Mouse (Mus musculus) lung, postnatal 0 days (tissue): ENCODE measurements around the gene Esr2. TPM values are rescaled to one million over a fixed set of nuclear protein-coding genes. Genes with fewer than 3 reads are reported as not detected.

ENCODE experiments used
- ATAC-seq: fragments of 200-750 bp; cut with Nextera tagmentation; 2 replicates; pipeline ENCODE4 v1.8.0; 2017; ENCODE audit warnings: moderate library complexity
- DNase-seq: peaks from one replicate; pipeline ENCODE4 v3.0.0-alpha.2; 2016; ENCODE audit warnings: low spot score
- H3K27ac ChIP-seq: fragments of 300-500 bp; sonication (generic); 2 replicates; pipeline ENCODE4 v1.5.1; 2014; ENCODE audit warnings: antibody characterized with exemption, mild to moderate bottlenecking, low read length, mixed read lengths
- H3K27me3 ChIP-seq: fragments of 300-500 bp; sonication (generic); replicated peaks from 2 replicates; pipeline ENCODE4 v1.6.1; 2014; ENCODE audit warnings: low read length, mixed read lengths; ENCODE audit not compliant: insufficient read depth
- H3K36me3 ChIP-seq: fragments of 300-500 bp; sonication (generic); 2 replicates; pipeline ENCODE4 v1.6.1; 2014; ENCODE audit warnings: low read length, mixed read lengths; ENCODE audit not compliant: insufficient read depth
- H3K4me1 ChIP-seq: fragments of 300-500 bp; sonication (generic); 2 replicates; pipeline ENCODE4 v1.6.1; 2014; ENCODE audit warnings: antibody characterized with exemption, low read depth, low read length, mixed read lengths; ENCODE audit not compliant: insufficient read depth
- H3K4me2 ChIP-seq: fragments of 300-500 bp; sonication (generic); replicated peaks from 2 replicates; pipeline ENCODE4 v1.6.1; 2014; ENCODE audit warnings: low read depth, mild to moderate bottlenecking, low read length, moderate library complexity, mixed read lengths
- H3K4me3 ChIP-seq: fragments of 300-500 bp; sonication (generic); 2 replicates; pipeline ENCODE4 v1.5.1; 2014; ENCODE audit warnings: low read depth, low read length
- H3K9ac ChIP-seq: fragments of 300-500 bp; sonication (generic); replicated peaks from 2 replicates; pipeline ENCODE4 v1.6.1; 2014; ENCODE audit warnings: low read depth, mild to moderate bottlenecking
- H3K9me3 ChIP-seq: fragments of 300-500 bp; sonication (generic); 2 replicates; pipeline ENCODE4 v1.6.1; 2016; ENCODE audit warnings: low read length, mixed read lengths
- CTCF ChIP-seq: IDR thresholded peaks from 2 replicates; pipeline ENCODE4 v1.5.1; 2016; ENCODE audit warnings: antibody characterized with exemption, mild to moderate bottlenecking
- EP300 ChIP-seq: IDR thresholded peaks from 2 replicates; pipeline ENCODE4 v1.6.1; 2016; ENCODE audit warnings: antibody characterized with exemption, mild to moderate bottlenecking, control low read depth
- WGBS: fragments of 180-500 bp; shearing (Covaris S2); extraction: QIAGEN DNeasy Blood & Tissue Kit; methylation state at CpG from one replicate; pipeline ENCODE4 v1.1.7; 2014; 5-methylcytosine and 5-hydroxymethylcytosine counted together
- polyA plus RNA-seq: library from polyadenylated mRNA; unstranded; fragments of >200 nt; fragmentation: Nextera tagmentation; extraction: Ambion mirVana; gene quantifications from 2 replicates; pipeline ENCODE4 v1.2.1, GENCODE M21; 2015

Esr2 gene
- polyA plus RNA-seq, 1 experiment from 2014 or later: 0.81 TPM

DNA sequence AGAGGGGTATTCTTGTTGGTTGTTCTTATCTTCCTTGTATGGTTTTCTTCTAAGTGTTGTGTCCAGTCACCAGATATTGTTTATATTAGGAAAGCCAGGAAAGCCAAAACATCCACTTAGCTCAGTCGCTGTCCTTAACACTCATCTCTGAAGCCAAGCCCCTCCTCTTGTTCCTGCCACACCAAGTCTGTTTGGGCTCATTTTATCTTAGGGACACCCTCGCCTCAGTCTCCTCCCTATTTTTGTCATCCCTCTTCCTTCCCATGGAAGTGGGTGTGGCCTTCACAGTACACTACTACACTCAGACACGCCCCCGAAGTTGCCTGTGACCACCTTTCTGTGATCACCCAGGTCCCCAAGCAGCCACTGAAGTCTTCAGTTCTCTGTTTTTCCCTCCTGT is 44.5 kb downstream of the Esr2 start:
- H3K9me3 ChIP-seq: no peaks in the 10 kb centered on the region
- DNase-seq (peak; percentile 92), ATAC-seq (peak; percentile 88)
- H3K36me3 ChIP-seq: no peaks in the 10 kb centered on the region
- H3K27ac ChIP-seq: no peak overlapping the region
- H3K4me2 ChIP-seq: no peak overlapping the region
- H3K4me1 ChIP-seq: no peaks in the 10 kb centered on the region
- no peaks in the 10 kb centered on the region for H3K27me3 ChIP-seq
- 53% methylated on average over 4 of the region's 4 CpGs for whole genome bisulfite sequencing
- H3K4me3 ChIP-seq: no peak overlapping the region
- TF ChIP-seq CTCF (no peak), EP300 (no peak)
- no peak overlapping the region for H3K9ac ChIP-seq

DNA sequence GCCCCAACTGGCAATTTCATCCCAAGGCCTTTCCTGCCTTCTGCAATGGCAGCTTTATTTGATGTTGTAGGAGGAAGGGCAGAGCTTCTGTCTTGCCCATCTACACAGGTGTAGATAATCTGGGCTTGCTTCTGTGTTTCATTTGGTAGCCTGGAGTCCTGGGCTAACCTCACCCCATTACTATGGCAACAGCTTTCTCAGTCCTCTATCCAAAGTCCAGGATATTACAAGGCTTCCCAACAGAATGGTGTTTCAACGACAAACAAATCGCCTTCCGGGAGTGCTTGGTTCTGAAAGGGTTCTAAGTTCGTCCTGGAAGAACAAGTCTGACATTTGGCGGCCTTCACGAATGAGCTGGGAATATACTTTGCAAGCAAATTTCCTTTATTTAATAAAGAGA is 46.2 kb downstream of the Esr2 start:
- Histone ChIP-seq H3K4me2 (no peak overlapping the region), H3K36me3 (no peaks in the 10 kb centered on the region), H3K4me1 (no peaks in the 10 kb centered on the region), H3K27ac (no peak overlapping the region), H3K9me3 (no peaks in the 10 kb centered on the region), H3K27me3 (no peaks in the 10 kb centered on the region), H3K9ac (no peak overlapping the region), H3K4me3 (no peak overlapping the region)
- 81% methylated on average over 6 of the region's 6 CpGs for WGBS
- TF ChIP-seq EP300 (no peak), CTCF (no peak)
- DNase-seq (no peak), ATAC-seq (no peak)

DNA sequence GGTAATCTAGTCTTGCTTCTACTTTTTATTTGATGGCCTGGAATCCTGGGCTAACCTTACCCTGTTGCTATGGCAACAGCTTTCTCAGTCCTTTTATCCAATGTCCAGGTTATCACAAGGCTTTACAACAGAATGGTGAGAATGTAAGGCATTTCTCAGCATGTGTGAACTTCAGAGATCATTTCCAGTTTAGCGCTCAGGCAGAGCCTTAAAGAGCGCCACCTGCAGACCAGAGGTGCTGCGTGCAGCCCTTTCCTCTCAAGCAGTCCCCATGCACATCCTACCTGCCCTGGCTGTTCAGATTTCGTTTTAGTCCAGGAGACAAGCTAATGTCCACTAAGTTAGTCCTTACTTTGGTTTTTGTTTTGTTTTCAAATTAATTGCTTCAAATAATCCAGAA is 46.8 kb downstream of the Esr2 start:
- DNase-seq (peak; percentile 62), ATAC-seq (no peak)
- TF ChIP-seq EP300 (no peak), CTCF (peak; percentile 73)
- Histone ChIP-seq H3K27ac (no peak overlapping the region), H3K36me3 (no peaks in the 10 kb centered on the region), H3K4me2 (no peak overlapping the region), H3K9me3 (no peaks in the 10 kb centered on the region), H3K9ac (no peak overlapping the region), H3K4me1 (no peaks in the 10 kb centered on the region), H3K27me3 (no peaks in the 10 kb centered on the region), H3K4me3 (no peak overlapping the region)
- 36% methylated on average over 4 of the region's 4 CpGs for WGBS

DNA sequence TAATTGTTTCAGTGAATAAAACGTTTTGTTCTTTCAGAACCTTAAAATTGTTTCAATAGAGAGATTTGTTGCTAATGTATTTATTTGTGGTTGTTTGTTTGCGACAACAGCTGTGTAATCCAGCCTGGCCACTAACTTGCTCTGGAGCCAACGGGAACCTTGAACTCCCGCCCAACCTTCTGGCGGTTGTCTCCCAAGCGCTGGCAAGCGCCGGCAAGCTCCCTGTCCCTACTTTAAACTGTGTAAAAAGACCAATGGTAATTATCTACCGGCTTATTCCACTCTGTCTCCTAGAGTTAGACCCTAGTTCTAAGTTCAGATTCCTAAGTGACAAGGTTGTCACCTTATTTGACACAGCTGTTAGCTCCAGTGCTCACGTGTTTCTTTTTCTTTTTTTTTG is 48.2 kb downstream of the Esr2 start:
- H3K36me3 ChIP-seq: no peaks in the 10 kb centered on the region
- H3K9me3 ChIP-seq: no peaks in the 10 kb centered on the region
- no peak overlapping the region for H3K9ac ChIP-seq
- no peaks in the 10 kb centered on the region for H3K4me1 ChIP-seq
- no peak for TF ChIP-seq EP300
- TF ChIP-seq CTCF: no peak
- ATAC-seq (peak; percentile 48), DNase-seq (peak; percentile 57)
- no peak overlapping the region for H3K27ac ChIP-seq
- H3K4me3 ChIP-seq: no peak overlapping the region
- H3K4me2 ChIP-seq: no peak overlapping the region
- no peaks in the 10 kb centered on the region for H3K27me3 ChIP-seq
- 66% methylated on average over 10 of the region's 10 CpGs for WGBS

DNA sequence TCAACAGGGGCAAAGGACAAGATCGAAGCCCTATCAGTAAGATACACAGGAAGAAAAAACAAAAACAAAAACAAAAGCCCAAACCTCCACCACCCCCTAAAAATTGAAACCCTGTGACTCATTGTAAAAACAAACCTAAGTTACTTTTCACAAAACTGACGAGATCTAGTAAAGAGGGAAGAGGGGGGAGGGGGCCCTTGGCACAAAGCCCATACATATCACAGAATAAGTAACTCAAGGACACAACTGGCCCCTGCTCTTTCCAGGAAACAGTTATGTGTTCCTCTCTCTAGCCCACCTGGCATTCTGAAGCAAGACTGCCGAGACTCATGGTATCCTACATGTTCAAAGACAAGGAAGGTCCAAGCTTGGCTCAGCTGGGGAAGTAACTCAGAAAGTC is 48.8 kb downstream of the Esr2 start:
- WGBS: 23% methylated on average over 3 of the region's 3 CpGs
- Histone ChIP-seq H3K27ac (no peak overlapping the region), H3K4me2 (no peak overlapping the region), H3K9me3 (no peaks in the 10 kb centered on the region), H3K27me3 (no peaks in the 10 kb centered on the region), H3K36me3 (no peaks in the 10 kb centered on the region), H3K9ac (no peak overlapping the region), H3K4me3 (no peak overlapping the region), H3K4me1 (no peaks in the 10 kb centered on the region)
- peak; percentile 41 for DNase-seq
- no peak for ATAC-seq
- no peak for TF ChIP-seq EP300
- TF ChIP-seq CTCF: no peak

DNA sequence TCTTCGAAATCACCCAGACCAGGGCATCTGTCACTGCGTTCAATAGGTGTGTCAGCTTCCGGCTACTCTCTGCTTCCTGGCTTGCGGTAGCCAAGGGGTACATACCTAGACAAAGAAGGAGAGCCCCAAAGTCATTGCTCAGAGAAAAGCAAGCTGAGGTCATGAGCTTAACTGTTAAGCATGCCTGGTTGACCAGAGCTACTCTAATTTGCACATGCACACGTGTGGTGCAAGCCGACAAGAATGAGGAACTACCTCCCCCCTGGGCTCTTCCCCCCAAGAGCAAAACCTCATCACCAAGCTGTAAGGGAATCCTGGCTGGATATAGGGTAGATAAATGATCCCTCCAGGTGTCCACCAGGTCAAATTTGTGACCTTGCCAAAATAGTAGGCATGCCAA is 53.8 kb downstream of the Esr2 start:
- Histone ChIP-seq H3K27ac (no peak overlapping the region), H3K9me3 (no peaks in the 10 kb centered on the region), H3K4me1 (no peaks in the 10 kb centered on the region), H3K36me3 (no peaks in the 10 kb centered on the region), H3K4me3 (no peak overlapping the region), H3K27me3 (no peaks in the 10 kb centered on the region), H3K9ac (no peak overlapping the region), H3K4me2 (no peak overlapping the region)
- no peak for ATAC-seq
- TF ChIP-seq CTCF (no peak), EP300 (no peak)
- no peak for DNase-seq
- WGBS: 88% methylated on average over 6 of the region's 6 CpGs

DNA sequence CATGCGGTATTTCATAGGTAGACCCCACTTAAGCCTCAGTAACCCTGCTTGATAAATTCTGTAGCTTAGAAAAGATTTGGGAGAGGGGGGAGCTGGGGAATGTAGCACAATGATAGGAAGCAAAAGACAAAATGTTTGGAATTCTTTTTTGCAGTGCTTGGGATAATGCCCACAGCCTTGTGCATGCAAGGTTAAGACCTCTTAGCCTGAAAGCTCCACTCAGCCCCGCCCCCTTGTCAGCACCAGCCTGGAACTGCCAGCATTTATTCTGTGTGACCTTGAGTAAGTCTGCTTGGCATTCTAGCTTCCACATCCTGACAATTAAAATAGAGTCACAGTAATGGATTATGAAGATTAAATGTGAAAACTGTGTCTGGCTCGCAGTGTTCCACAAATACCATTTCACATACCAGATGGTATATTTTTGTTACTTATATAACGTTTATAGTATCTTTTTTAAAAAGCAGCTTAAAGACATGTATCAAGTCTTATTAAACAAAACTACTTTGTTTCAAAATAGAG is 59.4 kb downstream of the Esr2 start:
- H3K4me1 ChIP-seq: no peaks in the 10 kb centered on the region
- ATAC-seq (no peak), DNase-seq (peak; percentile 38)
- no peak overlapping the region for H3K9ac ChIP-seq
- no peak overlapping the region for H3K4me3 ChIP-seq
- 56% methylated on average over 4 of the region's 4 CpGs for WGBS
- H3K36me3 ChIP-seq: no peaks in the 10 kb centered on the region
- H3K4me2 ChIP-seq: no peak overlapping the region
- no peak overlapping the region for H3K27ac ChIP-seq
- no peaks in the 10 kb centered on the region for H3K9me3 ChIP-seq
- no peak for TF ChIP-seq CTCF
- TF ChIP-seq EP300: no peak
- no peaks in the 10 kb centered on the region for H3K27me3 ChIP-seq
